Mouse (Mus musculus): ENCODE results near the gene Olfr1150-ps1.

Gene Olfr1150-ps1

DNA sequence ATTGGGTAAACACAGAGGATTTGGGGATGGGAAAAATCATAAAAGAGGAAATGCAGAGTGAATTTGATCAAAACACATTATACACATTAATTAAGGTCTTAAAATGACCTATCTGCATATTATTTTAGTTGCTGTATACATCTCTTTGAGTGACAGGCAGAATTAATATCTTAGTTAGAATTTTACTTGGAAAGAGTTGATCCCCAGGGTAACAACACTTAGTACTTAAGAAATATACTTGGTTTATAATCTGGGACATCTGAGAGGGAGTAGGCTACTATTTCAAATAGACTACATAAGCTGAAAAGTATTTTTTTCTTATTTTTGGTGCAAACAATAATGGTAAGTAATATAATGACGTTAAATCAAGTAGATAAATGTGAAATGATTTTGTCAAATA, at the start of gene Olfr1150-ps1:
TSS of gene Olfr1150-ps1 (plus strand) at position 301 of the 400 bp plus-strand sequence.
- no peak for DNase-seq (ENCODE audit: low spot score)

DNA sequence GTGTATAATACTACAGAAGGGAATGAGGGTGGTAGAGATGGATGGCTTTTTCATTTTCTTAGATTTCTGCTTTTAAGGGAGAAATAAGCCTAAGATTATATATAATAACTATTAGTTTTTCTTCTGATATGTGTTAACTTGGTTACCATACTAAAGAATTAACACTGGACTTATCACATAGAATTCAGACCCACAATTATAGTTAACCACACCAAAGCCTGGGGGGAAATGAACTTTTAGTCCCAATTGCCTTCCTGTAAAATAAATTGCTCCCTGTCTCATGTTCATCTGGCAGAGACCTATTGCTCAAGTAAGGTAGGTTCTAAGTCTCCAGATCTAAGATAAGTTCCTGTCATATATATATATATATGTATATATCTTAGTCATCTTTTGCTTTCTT, 43.5 kb upstream of the Olfr1150-ps1 start, which contains the start of gene Olfr1143:
TSS of gene Olfr1143 (plus strand) at position 301 of the 400 bp plus-strand sequence.
- no peak for DNase-seq (ENCODE audit: low spot score)

DNA sequence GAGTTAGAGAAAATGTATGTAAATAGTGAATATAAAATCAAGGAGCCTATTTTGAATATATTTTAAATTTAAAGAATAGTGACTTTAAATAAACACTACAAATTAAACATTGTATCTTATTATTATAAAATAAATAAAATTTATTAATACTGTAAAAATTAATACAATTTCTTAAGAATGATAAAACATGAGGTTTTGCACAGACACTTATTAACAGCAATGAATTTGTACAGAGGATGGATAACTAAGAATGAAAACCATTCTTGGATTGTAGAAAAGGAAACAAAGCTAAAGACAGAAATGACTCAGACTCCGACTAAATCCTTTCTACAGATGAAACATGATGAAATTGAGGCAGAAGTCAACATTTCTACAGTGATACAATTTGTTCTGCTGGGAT, 34.3 kb upstream of the Olfr1150-ps1 start, which contains the start of gene Olfr1145:
TSS of gene Olfr1145 (plus strand) at position 301 of the 400 bp plus-strand sequence.
- no peak for DNase-seq (ENCODE audit: low spot score)

DNA sequence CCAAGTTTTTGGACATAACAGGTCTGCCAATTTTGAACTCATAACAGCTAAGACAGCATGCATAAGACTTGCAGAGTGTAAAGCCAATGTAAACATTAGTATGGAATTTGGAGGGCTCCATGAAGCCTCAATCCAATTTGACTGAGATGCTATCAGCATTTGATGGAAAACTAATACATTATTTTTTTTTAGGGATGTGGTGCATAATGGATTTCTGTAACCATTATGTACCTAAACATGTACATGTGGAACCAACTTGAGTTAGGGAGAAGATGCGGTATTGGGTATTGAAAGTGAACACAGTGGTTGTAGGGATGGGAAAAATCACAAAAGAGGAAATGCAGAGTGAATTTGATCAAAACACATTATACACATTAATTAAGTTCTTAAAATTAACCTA, 13.6 kb upstream of the Olfr1150-ps1 start, which contains the start of gene Olfr1148:
TSS of gene Olfr1148 (plus strand) at position 301 of the 400 bp plus-strand sequence.
- no peak for DNase-seq (ENCODE audit: low spot score)

DNA sequence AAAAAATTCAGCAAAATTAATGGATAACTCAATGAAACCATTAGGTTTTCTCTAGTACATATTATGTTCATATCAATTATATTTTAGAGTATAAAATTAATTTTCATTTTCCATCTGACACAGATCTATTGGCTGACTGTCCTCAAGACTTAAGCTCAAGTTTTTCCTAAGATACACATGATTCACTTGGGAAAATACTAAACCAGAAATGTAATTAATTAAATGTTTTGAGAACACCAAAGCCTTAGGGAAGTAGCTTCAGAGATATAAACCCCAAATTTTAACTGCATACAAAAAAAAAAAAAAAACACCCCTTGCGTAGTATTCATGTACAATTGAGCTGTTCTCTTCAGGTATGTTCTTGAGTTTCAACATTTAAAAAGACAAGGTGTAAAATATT, 11.8 kb downstream of the Olfr1150-ps1 start, which contains the start of gene Olfr1151:
TSS of gene Olfr1151 (plus strand) at position 301 of the 400 bp plus-strand sequence.
- no peak for DNase-seq (ENCODE audit: low spot score)

DNA sequence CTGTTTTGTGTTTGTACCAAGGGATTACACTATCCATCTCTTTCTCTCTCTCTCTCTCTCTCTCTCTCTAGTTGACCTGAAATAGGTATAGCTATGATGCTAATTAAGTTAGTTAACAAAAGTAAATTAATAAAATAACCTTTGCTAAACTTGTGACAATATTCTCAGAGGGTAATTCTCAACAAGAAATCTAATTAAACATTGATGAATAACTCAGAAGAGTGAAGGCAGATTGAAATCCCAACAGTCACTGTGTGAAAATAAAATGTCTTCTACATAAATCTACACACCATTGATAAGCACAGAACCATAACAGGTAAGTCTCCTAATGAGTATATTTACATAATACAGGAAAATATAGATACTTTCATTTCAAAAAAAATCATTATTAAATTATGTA, 22.4 kb downstream of the Olfr1150-ps1 start, which contains the start of gene Olfr1152:
TSS of gene Olfr1152 (plus strand) at position 301 of the 400 bp plus-strand sequence.
- DNase-seq (ENCODE audit: low spot score) = no peak

GRCm38 (mm10) chr2:87894662-87895061, 50.9 kb downstream of the Olfr1150-ps1 start, which contains the start of gene Olfr1153:
Olfr1153 (plus strand) TSS chr2:87894962.
- DNase-seq (ENCODE audit: low spot score) = no peak
